Mouse (Mus musculus): ENCODE data around the gene Abca4. TPM values are rescaled to one million over a fixed set of nuclear protein-coding genes. Genes with fewer than 3 reads are reported as not detected.

Abca4 gene
- polyA plus RNA-seq, 1 experiment from 2014 or later: 0.70 TPM

- Histone ChIP-seq H3K27ac (ENCODE audit: low read depth, low read length) (no peak overlapping the region), H3K36me3 (ENCODE audit: control insufficient read depth, insufficient read depth, low read length) (no peaks in the 10 kb centered on the region), H3K27me3 (ENCODE audit: control insufficient read depth, insufficient read depth, low read length) (no peaks in the 10 kb centered on the region), H3K4me1 (ENCODE audit: control insufficient read depth, insufficient read depth, low read length) (peaks cover 6% of the 10 kb centered on the region), H3K9ac (ENCODE audit: low read depth, low read length) (no peak overlapping the region), H3K9me3 (ENCODE audit: control insufficient read depth, low read length) (no peaks in the 10 kb centered on the region), H3K4me2 (replicated peaks; ENCODE audit: low read depth, low read length) (no peak overlapping the region), H3K4me3 (ENCODE audit: low read length) (no peak overlapping the region)
- ATAC-seq (ENCODE audit: low FRiP score, low TSS enrichment): no peak
- 36% methylated on average over 9 of the region's 9 CpGs for WGBS
Measured at GRCm38 (mm10) chr3:122111141-122111981, 67.1 kb downstream of the Abca4 start.

- no peak for ATAC-seq (ENCODE audit: low FRiP score, low TSS enrichment)
- Histone ChIP-seq H3K27ac (ENCODE audit: low read depth, low read length) (peak overlapping the region; percentile 60; the same call in 1 of the 2 replicates), H3K9me3 (ENCODE audit: control insufficient read depth, low read length) (no peaks in the 10 kb centered on the region), H3K9ac (ENCODE audit: low read depth, low read length) (no peak overlapping the region), H3K36me3 (ENCODE audit: control insufficient read depth, insufficient read depth, low read length) (no peaks in the 10 kb centered on the region), H3K4me1 (ENCODE audit: control insufficient read depth, insufficient read depth, low read length) (peaks cover 5% of the 10 kb centered on the region), H3K27me3 (ENCODE audit: control insufficient read depth, insufficient read depth, low read length) (no peaks in the 10 kb centered on the region), H3K4me2 (replicated peaks; ENCODE audit: low read depth, low read length) (no peak overlapping the region), H3K4me3 (ENCODE audit: low read length) (no peak overlapping the region)
- 50% methylated on average over 9 of the region's 9 CpGs for WGBS
Measured at GRCm38 (mm10) chr3:122118651-122119214, 74.5 kb downstream of the Abca4 start.

GRCm38 (mm10) chr3:122119733-122120132 is 75.5 kb downstream of the Abca4 start:
- ATAC-seq (ENCODE audit: low FRiP score, low TSS enrichment): no peak
- WGBS: 80% methylated on average over 7 of the region's 7 CpGs
- Histone ChIP-seq H3K9me3 (ENCODE audit: control insufficient read depth, low read length) (no peaks in the 10 kb centered on the region), H3K27me3 (ENCODE audit: control insufficient read depth, insufficient read depth, low read length) (no peaks in the 10 kb centered on the region), H3K4me3 (ENCODE audit: low read length) (no peak overlapping the region), H3K4me1 (ENCODE audit: control insufficient read depth, insufficient read depth, low read length) (peaks cover 5% of the 10 kb centered on the region), H3K9ac (ENCODE audit: low read depth, low read length) (no peak overlapping the region), H3K36me3 (ENCODE audit: control insufficient read depth, insufficient read depth, low read length) (no peaks in the 10 kb centered on the region), H3K4me2 (replicated peaks; ENCODE audit: low read depth, low read length) (no peak overlapping the region), H3K27ac (ENCODE audit: low read depth, low read length) (peak overlapping the region; percentile 73; the same call in 1 of the 2 replicates)

GRCm38 (mm10) chr3:122120217-122120616 is 76.0 kb downstream of the Abca4 start:
- Histone ChIP-seq H3K4me3 (ENCODE audit: low read length) (no peak overlapping the region), H3K4me1 (ENCODE audit: control insufficient read depth, insufficient read depth, low read length) (peaks cover 5% of the 10 kb centered on the region), H3K9me3 (ENCODE audit: control insufficient read depth, low read length) (no peaks in the 10 kb centered on the region), H3K36me3 (ENCODE audit: control insufficient read depth, insufficient read depth, low read length) (no peaks in the 10 kb centered on the region), H3K27me3 (ENCODE audit: control insufficient read depth, insufficient read depth, low read length) (no peaks in the 10 kb centered on the region), H3K27ac (ENCODE audit: low read depth, low read length) (peak overlapping the region; percentile 73; the same call in 1 of the 2 replicates), H3K4me2 (replicated peaks; ENCODE audit: low read depth, low read length) (no peak overlapping the region), H3K9ac (ENCODE audit: low read depth, low read length) (no peak overlapping the region)
- 78% methylated on average over 7 of the region's 7 CpGs for WGBS
- ATAC-seq (ENCODE audit: low FRiP score, low TSS enrichment): no peak

GRCm38 (mm10) chr3:122122127-122122663 is 78.0 kb downstream of the Abca4 start:
- no peaks in the 10 kb centered on the region for H3K9me3 ChIP-seq (ENCODE audit: control insufficient read depth, low read length)
- H3K27ac ChIP-seq (ENCODE audit: low read depth, low read length): peak overlapping the region; percentile 42; the same call in 1 of the 2 replicates
- peak overlapping the region; percentile 43 for H3K4me2 ChIP-seq (replicated peaks; ENCODE audit: low read depth, low read length)
- ATAC-seq (ENCODE audit: low FRiP score, low TSS enrichment): peak; percentile 98
- peaks cover 5% of the 10 kb centered on the region for H3K4me1 ChIP-seq (ENCODE audit: control insufficient read depth, insufficient read depth, low read length)
- H3K4me3 ChIP-seq (ENCODE audit: low read length): peak overlapping the region; percentile 25; the same call in 1 of the 2 replicates
- H3K36me3 ChIP-seq (ENCODE audit: control insufficient read depth, insufficient read depth, low read length): no peaks in the 10 kb centered on the region
- no peak overlapping the region for H3K9ac ChIP-seq (ENCODE audit: low read depth, low read length)
- 8% methylated on average over 17 of the region's 17 CpGs for WGBS
- H3K27me3 ChIP-seq (ENCODE audit: control insufficient read depth, insufficient read depth, low read length): no peaks in the 10 kb centered on the region

- no peaks in the 10 kb centered on the region for H3K36me3 ChIP-seq (ENCODE audit: control insufficient read depth, insufficient read depth, low read length)
- 87% methylated on average over 8 of the region's 8 CpGs for WGBS
- peaks cover 5% of the 10 kb centered on the region for H3K4me1 ChIP-seq (ENCODE audit: control insufficient read depth, insufficient read depth, low read length)
- no peak overlapping the region for H3K4me3 ChIP-seq (ENCODE audit: low read length)
- no peaks in the 10 kb centered on the region for H3K27me3 ChIP-seq (ENCODE audit: control insufficient read depth, insufficient read depth, low read length)
- H3K9ac ChIP-seq (ENCODE audit: low read depth, low read length): no peak overlapping the region
- H3K9me3 ChIP-seq (ENCODE audit: control insufficient read depth, low read length): no peaks in the 10 kb centered on the region
- H3K4me2 ChIP-seq (replicated peaks; ENCODE audit: low read depth, low read length): no peak overlapping the region; the same call in 1 of the 2 replicates
- no peak for ATAC-seq (ENCODE audit: low FRiP score, low TSS enrichment)
- H3K27ac ChIP-seq (ENCODE audit: low read depth, low read length): peak overlapping the region; percentile 42; the same call in 1 of the 2 replicates
Measured at GRCm38 (mm10) chr3:122122838-122123237, 78.6 kb downstream of the Abca4 start.

GRCm38 (mm10) chr3:122128999-122129493 is 84.8 kb downstream of the Abca4 start:
- Histone ChIP-seq H3K4me2 (replicated peaks; ENCODE audit: low read depth, low read length) (no peak overlapping the region), H3K36me3 (ENCODE audit: control insufficient read depth, insufficient read depth, low read length) (no peaks in the 10 kb centered on the region), H3K9ac (ENCODE audit: low read depth, low read length) (no peak overlapping the region), H3K27ac (ENCODE audit: low read depth, low read length) (no peak overlapping the region; the same call in 1 of the 2 replicates), H3K4me1 (ENCODE audit: control insufficient read depth, insufficient read depth, low read length) (0 out of 2 replicates have a peak, but pooled peaks cover 7% of the 10 kb centered on the region), H3K27me3 (ENCODE audit: control insufficient read depth, insufficient read depth, low read length) (no peaks in the 10 kb centered on the region), H3K9me3 (ENCODE audit: control insufficient read depth, low read length) (no peaks in the 10 kb centered on the region), H3K4me3 (ENCODE audit: low read length) (no peak overlapping the region)
- no peak; the same call in 1 of the 2 replicates for ATAC-seq (ENCODE audit: low FRiP score, low TSS enrichment)
- WGBS: 57% methylated on average over 17 of the region's 17 CpGs

- Histone ChIP-seq H3K27ac (ENCODE audit: low read depth, low read length) (no peak overlapping the region), H3K36me3 (ENCODE audit: control insufficient read depth, insufficient read depth, low read length) (no peaks in the 10 kb centered on the region), H3K4me1 (ENCODE audit: control insufficient read depth, insufficient read depth, low read length) (0 out of 2 replicates have a peak, but pooled peaks cover 7% of the 10 kb centered on the region), H3K9ac (ENCODE audit: low read depth, low read length) (no peak overlapping the region), H3K4me3 (ENCODE audit: low read length) (no peak overlapping the region), H3K27me3 (ENCODE audit: control insufficient read depth, insufficient read depth, low read length) (no peaks in the 10 kb centered on the region), H3K4me2 (replicated peaks; ENCODE audit: low read depth, low read length) (no peak overlapping the region), H3K9me3 (ENCODE audit: control insufficient read depth, low read length) (no peaks in the 10 kb centered on the region)
- 0 out of 2 replicates have a peak, but pooled peaks have one; percentile 61 for ATAC-seq (ENCODE audit: low FRiP score, low TSS enrichment)
- 37% methylated on average over 4 of the region's 4 CpGs for WGBS
Measured at GRCm38 (mm10) chr3:122130771-122131170, 86.5 kb downstream of the Abca4 start.

Measured in kidney, embryonic 14.5 days (tissue).